Mouse (Mus musculus) hindbrain, embryonic 14.5 days (tissue): ENCODE measurements around the gene Gm4763. TPM values are rescaled to one million over a fixed set of nuclear protein-coding genes. Genes with fewer than 3 reads are reported as not detected.
"Not testable (repeated sequence)": the region's sequence is repeated elsewhere in the genome, so short reads cannot be mapped to it uniquely, and the experiment has no call there.

Experiments used
- ATAC-seq: fragments of 200-750 bp; cut with Nextera tagmentation; 2 replicates; pipeline ENCODE4 v1.8.0; 2017; ENCODE audit warnings: moderate number of reproducible peaks, mild to moderate bottlenecking, moderate TSS enrichment, moderate library complexity; ENCODE audit not compliant: low FRiP score
- DNase-seq: peaks from one replicate; pipeline ENCODE4 v3.0.0-alpha.2; 2015; ENCODE audit warnings: low spot score
- H3K27ac ChIP-seq: fragments of 300-500 bp; sonication (generic); 2 replicates; pipeline ENCODE4 v1.5.1; 2014; ENCODE audit warnings: mild to moderate bottlenecking, moderate library complexity
- H3K27me3 ChIP-seq: fragments of 300-500 bp; sonication (generic); 2 replicates; pipeline ENCODE4 v1.6.1; 2014; ENCODE audit warnings: mild to moderate bottlenecking, low read length, mixed read lengths; ENCODE audit not compliant: control insufficient read depth, insufficient read depth
- H3K36me3 ChIP-seq: fragments of 300-500 bp; sonication (generic); replicated peaks from 2 replicates; pipeline ENCODE4 v1.6.1; 2014; ENCODE audit not compliant: control insufficient read depth, insufficient read depth
- H3K4me1 ChIP-seq: fragments of 300-500 bp; sonication (generic); replicated peaks from 2 replicates; pipeline ENCODE4 v1.6.1; 2014; ENCODE audit warnings: antibody characterized with exemption, low read length, mixed read lengths; ENCODE audit not compliant: control insufficient read depth, insufficient read depth
- H3K4me2 ChIP-seq: fragments of 300-500 bp; sonication (generic); replicated peaks from 2 replicates; pipeline ENCODE4 v1.6.1; 2014; ENCODE audit warnings: mild to moderate bottlenecking, moderate library complexity
- H3K4me3 ChIP-seq: fragments of 300-500 bp; sonication (generic); replicated peaks from 2 replicates; pipeline ENCODE4 v1.5.1; 2014; ENCODE audit warnings: mild to moderate bottlenecking, low read length
- H3K9ac ChIP-seq: fragments of 300-500 bp; sonication (generic); 2 replicates; pipeline ENCODE4 v1.6.1; 2014
- H3K9me3 ChIP-seq: fragments of 300-500 bp; sonication (generic); 2 replicates; pipeline ENCODE4 v1.6.1; 2016; ENCODE audit warnings: low read length; ENCODE audit not compliant: control insufficient read depth
- WGBS: fragments of 180-500 bp; shearing (Covaris S2); extraction: QIAGEN DNeasy Blood & Tissue Kit; methylation state at CpG from one replicate; pipeline ENCODE4 v1.1.7; 2014; 5-methylcytosine and 5-hydroxymethylcytosine counted together
- polyA plus RNA-seq: library from polyadenylated mRNA; unstranded; fragments of >200 nt; fragmentation: Nextera tagmentation; extraction: Ambion mirVana; gene quantifications from 2 replicates; pipeline ENCODE4 v1.2.1, GENCODE M21; 2014

Gene Gm4763
- not detected in 2 replicates for polyA plus RNA-seq

- not testable (repeated sequence) for H3K9ac ChIP-seq, H3K27me3 ChIP-seq, H3K4me1 ChIP-seq, H3K4me3 ChIP-seq, H3K4me2 ChIP-seq, H3K9me3 ChIP-seq, DNase-seq, H3K36me3 ChIP-seq, H3K27ac ChIP-seq, ATAC-seq
- WGBS: 88% methylated on average over 11 of the region's 11 CpGs
These were observed at the start of gene Gm4763 for GRCm38 (mm10) chr7:24726808-24727207. Gene Gm4763 (minus strand): TSS chr7:24726908.

- Histone ChIP-seq H3K36me3 (no peaks in the 10 kb centered on the region), H3K9me3 (no peaks in the 10 kb centered on the region), H3K4me2 (no peak overlapping the region), H3K4me1 (no peaks in the 10 kb centered on the region), H3K27me3 (no peaks in the 10 kb centered on the region), H3K27ac (no peak overlapping the region), H3K4me3 (no peak overlapping the region), H3K9ac (no peak overlapping the region)
- no peak for DNase-seq
- 86% methylated on average over 2 of the region's 2 CpGs for WGBS
- no peak for ATAC-seq
These were observed 49.4 kb upstream of the Gm4763 start for GRCm38 (mm10) chr7:24776145-24776544.

- ATAC-seq: no peak
- Histone ChIP-seq H3K4me3 (no peak overlapping the region), H3K36me3 (no peaks in the 10 kb centered on the region), H3K9me3 (no peaks in the 10 kb centered on the region), H3K27me3 (no peaks in the 10 kb centered on the region), H3K9ac (no peak overlapping the region), H3K4me1 (no peaks in the 10 kb centered on the region), H3K4me2 (no peak overlapping the region), H3K27ac (no peak overlapping the region)
- 51% methylated on average over 3 of the region's 3 CpGs for WGBS
- DNase-seq: no peak
These were observed 47.3 kb upstream of the Gm4763 start for GRCm38 (mm10) chr7:24773942-24774535.

- Histone ChIP-seq H3K36me3 (no peaks in the 10 kb centered on the region), H3K27me3 (no peaks in the 10 kb centered on the region), H3K9ac (no peak overlapping the region), H3K4me3 (no peak overlapping the region), H3K4me1 (no peaks in the 10 kb centered on the region), H3K4me2 (no peak overlapping the region), H3K27ac (no peak overlapping the region), H3K9me3 (no peaks in the 10 kb centered on the region)
- no peak for DNase-seq
- ATAC-seq: no peak
These were observed 44.7 kb upstream of the Gm4763 start for GRCm38 (mm10) chr7:24771361-24771760.

GRCm38 (mm10) chr7:24762574-24762973 lies 35.9 kb upstream of the Gm4763 start:
- Histone ChIP-seq H3K27ac (no peak overlapping the region), H3K9ac (no peak overlapping the region), H3K4me2 (no peak overlapping the region), H3K36me3 (no peaks in the 10 kb centered on the region), H3K27me3 (no peaks in the 10 kb centered on the region), H3K4me1 (no peaks in the 10 kb centered on the region), H3K9me3 (no peaks in the 10 kb centered on the region), H3K4me3 (no peak overlapping the region)
- no peak for ATAC-seq
- no peak for DNase-seq
- WGBS: 92% methylated on average over 8 of the region's 8 CpGs

- DNase-seq (no peak), ATAC-seq (no peak)
- Histone ChIP-seq H3K27ac (no peak overlapping the region), H3K9me3 (no peaks in the 10 kb centered on the region), H3K9ac (no peak overlapping the region), H3K27me3 (no peaks in the 10 kb centered on the region), H3K36me3 (no peaks in the 10 kb centered on the region), H3K4me3 (no peak overlapping the region), H3K4me1 (no peaks in the 10 kb centered on the region), H3K4me2 (no peak overlapping the region)
- WGBS: 82% methylated on average over 6 of the region's 6 CpGs
These were observed 34.5 kb upstream of the Gm4763 start for GRCm38 (mm10) chr7:24761161-24761560.

- WGBS: 80% methylated on average over 6 of the region's 6 CpGs
- no peak within 1 kb of the TSS for H3K27ac ChIP-seq
- no peaks in the 10 kb centered on the region for H3K9me3 ChIP-seq
- H3K9ac ChIP-seq: no peak within 1 kb of the TSS
- ATAC-seq: no peak
- no peak within 1 kb of the TSS for H3K4me3 ChIP-seq
- DNase-seq: no peak
- H3K27me3 ChIP-seq: no peaks in the 10 kb centered on the region
- no peaks in the 10 kb centered on the region for H3K36me3 ChIP-seq
- H3K4me2 ChIP-seq: no peak within 1 kb of the TSS
- H3K4me1 ChIP-seq: no peaks in the 10 kb centered on the region
These were observed 33.5 kb upstream of the Gm4763 start, which contains the start of gene Cd177 for GRCm38 (mm10) chr7:24760211-24760610. Gene Cd177 (minus strand): TSS chr7:24760311.

- no peak for ATAC-seq
- H3K27ac ChIP-seq: no peak overlapping the region
- no peaks in the 10 kb centered on the region for H3K4me1 ChIP-seq
- H3K27me3 ChIP-seq: no peaks in the 10 kb centered on the region
- DNase-seq: no peak
- 91% methylated on average over 1 of the region's 1 CpGs for WGBS
- H3K9ac ChIP-seq: no peak overlapping the region
- H3K36me3 ChIP-seq: no peaks in the 10 kb centered on the region
- H3K4me2 ChIP-seq: no peak overlapping the region
- H3K9me3 ChIP-seq: no peaks in the 10 kb centered on the region
- H3K4me3 ChIP-seq: no peak overlapping the region
These were observed 31.8 kb upstream of the Gm4763 start for GRCm38 (mm10) chr7:24758520-24758919.

GRCm38 (mm10) chr7:24753476-24753875 lies 26.8 kb upstream of the Gm4763 start:
- ATAC-seq: no peak
- Histone ChIP-seq H3K27ac (no peak overlapping the region), H3K36me3 (no peaks in the 10 kb centered on the region), H3K4me2 (no peak overlapping the region), H3K4me1 (peaks cover 9% of the 10 kb centered on the region), H3K9me3 (no peaks in the 10 kb centered on the region), H3K4me3 (no peak overlapping the region), H3K27me3 (no peaks in the 10 kb centered on the region), H3K9ac (no peak overlapping the region)
- WGBS: 74% methylated on average over 5 of the region's 5 CpGs
- no peak for DNase-seq

- H3K27ac ChIP-seq: no peak overlapping the region
- H3K36me3 ChIP-seq: no peaks in the 10 kb centered on the region
- WGBS: 79% methylated on average over 2 of the region's 2 CpGs
- no peak overlapping the region for H3K4me2 ChIP-seq
- no peaks in the 10 kb centered on the region for H3K9me3 ChIP-seq
- H3K4me1 ChIP-seq: peaks cover 9% of the 10 kb centered on the region
- H3K9ac ChIP-seq: no peak overlapping the region
- ATAC-seq (no peak), DNase-seq (no peak)
- no peaks in the 10 kb centered on the region for H3K27me3 ChIP-seq
- no peak overlapping the region for H3K4me3 ChIP-seq
These were observed 24.9 kb upstream of the Gm4763 start for GRCm38 (mm10) chr7:24751610-24752009.
